Mouse (Mus musculus): Measurements from ENCODE around the gene Dnajb1.

The Dnajb1 gene

DNA sequence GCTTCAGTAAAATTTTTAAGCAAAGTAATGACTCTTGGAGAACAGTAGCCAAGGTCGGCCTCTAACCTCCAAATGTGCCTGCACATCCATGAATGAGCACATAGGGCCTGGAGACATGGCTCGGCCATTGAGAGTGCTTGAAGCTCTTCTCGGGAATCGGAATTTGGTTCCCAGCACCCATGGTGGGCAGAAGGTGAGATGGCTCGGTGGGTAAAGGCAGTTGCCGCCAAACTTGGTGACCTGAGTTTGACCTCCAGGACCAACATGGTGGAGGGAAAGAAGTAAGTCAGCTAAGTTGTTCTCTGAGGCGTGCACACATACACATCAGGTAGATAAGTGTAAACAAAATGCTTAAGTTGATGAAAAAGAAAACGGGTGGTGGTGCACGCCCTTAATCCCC is 48.0 kb downstream of the Dnajb1 start:
- DNase-seq (ENCODE audit: low spot score in 2 of 2) = no peak

GRCm38 (mm10) chr8:83656484-83657246 is 48.7 kb downstream of the Dnajb1 start:
- no peak for DNase-seq (ENCODE audit: low spot score in 2 of 2)

DNA sequence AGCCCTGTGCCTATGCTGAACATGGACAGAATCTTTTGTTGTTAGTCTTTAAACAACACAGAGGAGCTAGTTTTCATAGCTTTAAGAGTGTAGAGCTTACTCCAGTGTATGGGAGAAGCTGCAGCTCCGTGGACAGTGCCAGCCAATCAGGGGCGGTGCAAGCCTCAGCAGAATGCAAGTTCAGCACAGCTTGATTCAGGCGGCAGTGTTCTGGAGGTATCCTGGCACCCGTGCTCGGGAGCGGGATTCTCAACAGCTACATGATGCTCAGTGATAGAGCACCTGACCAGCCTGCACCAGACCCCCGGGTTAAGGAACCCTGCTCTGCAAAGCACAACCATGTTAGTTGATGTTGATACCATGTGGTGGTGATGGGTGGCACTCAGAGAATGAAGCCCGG is 52.6 kb downstream of the Dnajb1 start:
- no peak for DNase-seq (ENCODE audit: low spot score in 2 of 2)

DNA sequence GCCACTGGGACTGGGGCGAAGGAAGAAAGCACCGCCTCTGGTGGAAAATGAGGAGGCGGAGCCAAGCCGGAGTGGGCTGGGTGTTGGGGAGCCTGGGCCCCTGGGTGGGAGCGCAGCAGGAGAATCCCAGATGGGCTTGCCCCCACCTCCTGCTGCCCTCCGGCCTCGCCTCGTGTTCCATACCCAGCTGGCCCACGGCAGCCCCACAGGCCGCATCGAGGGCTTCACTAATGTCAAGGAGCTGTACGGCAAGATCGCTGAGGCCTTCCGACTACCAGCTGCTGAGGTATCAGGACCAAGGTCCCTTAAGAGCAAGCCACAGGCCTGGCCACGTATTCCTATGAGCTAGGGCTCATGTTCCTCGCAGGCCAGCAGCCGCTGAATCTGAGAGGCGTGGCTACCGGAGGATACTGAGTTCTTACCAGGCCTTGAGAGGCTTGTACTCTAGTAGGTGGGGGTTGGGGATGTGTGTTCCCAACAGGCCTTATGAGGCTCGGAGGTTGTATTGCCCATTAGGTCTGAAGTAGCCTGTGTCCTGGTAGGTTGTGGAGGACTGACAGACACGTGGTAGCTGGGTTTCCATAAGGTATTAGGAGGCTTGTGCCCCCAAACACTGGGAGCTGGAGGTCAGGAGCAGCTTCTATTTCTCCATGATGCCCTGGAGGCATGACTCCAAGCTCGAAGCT is 53.1 kb downstream of the Dnajb1 start:
- DNase-seq (ENCODE audit: low spot score in 2 of 2) = no peak
